Mouse (Mus musculus) myocyte (in vitro differentiated cells): ENCODE measurements around the gene Crybg1.

Experiments used
- CEBPB ChIP-seq: IDR thresholded peaks from 2 replicates; pipeline ENCODE4 v1.6.1; 2011; ENCODE audit warnings: mild to moderate bottlenecking, moderate library complexity; ENCODE audit not compliant: poor library complexity, insufficient read depth, severe bottlenecking
- E2F4 ChIP-seq: IDR thresholded peaks from one replicate; pipeline ENCODE4 v1.6.1; 2011; ENCODE audit warnings: mild to moderate bottlenecking, control low read depth, moderate library complexity; ENCODE audit not compliant: insufficient read depth
- MAX ChIP-seq: IDR thresholded peaks from one replicate; pipeline ENCODE4 v1.6.1; 2011; ENCODE audit warnings: low read depth, mild to moderate bottlenecking, control low read depth
- MYOD1 ChIP-seq, 3 experiments: IDR thresholded peaks; one replicate each; pipeline ENCODE4 v1.6.1; 2011; ENCODE audit warnings: control low read depth in 2 of 3, low read depth in 2 of 3, mild to moderate bottlenecking in 2 of 3, moderate library complexity in 1 of 3; ENCODE audit not compliant: insufficient read length in 2 of 3, control insufficient read depth in 1 of 3
- MYOG ChIP-seq, 3 experiments: IDR thresholded peaks; one replicate each; pipeline ENCODE4 v1.6.1; 2011; ENCODE audit warnings: control low read depth in 2 of 3, low read depth in 2 of 3, mild to moderate bottlenecking in 2 of 3; ENCODE audit not compliant: insufficient read length in 2 of 3, control insufficient read depth in 1 of 3, insufficient read depth in 1 of 3
- POLR2A ChIP-seq: IDR thresholded peaks from one replicate; pipeline ENCODE4 v1.6.1; 2011; ENCODE audit warnings: low read depth, mild to moderate bottlenecking, control low read depth, moderate library complexity; ENCODE audit not compliant: insufficient read length
- POLR2AphosphoS2 ChIP-seq: IDR thresholded peaks from one replicate; pipeline ENCODE4 v1.6.1; 2011; ENCODE audit warnings: low read depth, control low read depth; ENCODE audit not compliant: insufficient read length
- SRF ChIP-seq: IDR thresholded peaks from one replicate; pipeline ENCODE4 v1.6.1; 2011; ENCODE audit warnings: low read depth; ENCODE audit not compliant: control insufficient read depth, insufficient read length
- TCF12 ChIP-seq: IDR thresholded peaks from one replicate; pipeline ENCODE4 v1.6.1; 2011; ENCODE audit warnings: mild to moderate bottlenecking, control low read depth; ENCODE audit not compliant: poor library complexity, insufficient read depth, severe bottlenecking
- TCF3 ChIP-seq: IDR thresholded peaks from one replicate; pipeline ENCODE4 v1.6.1; 2011; ENCODE audit warnings: low read depth, control low read depth; ENCODE audit not compliant: insufficient read length
- USF1 ChIP-seq: IDR thresholded peaks from one replicate; pipeline ENCODE4 v1.6.1; 2011; ENCODE audit warnings: low read depth, mild to moderate bottlenecking, control low read depth, moderate library complexity

- TF ChIP-seq E2F4, result no peak
- no peak for TF ChIP-seq CEBPB
- no peak for TF ChIP-seq MYOG (IDR thresholded peaks at IDR 0.05; ENCODE audit: control insufficient read depth in 1 of 3, insufficient read depth in 1 of 3, insufficient read length in 2 of 3, low read depth in 2 of 3)
- no peak for TF ChIP-seq POLR2A
- TF ChIP-seq USF1, result no peak
- no peak for TF ChIP-seq SRF
- TF ChIP-seq MYOD1 (IDR thresholded peaks at IDR 0.05; ENCODE audit: control insufficient read depth in 1 of 3, insufficient read length in 2 of 3, low read depth in 2 of 3), result no peak
- TF ChIP-seq POLR2AphosphoS2, result no peak
- TF ChIP-seq TCF12, result no peak
- TF ChIP-seq MAX, result no peak
- TF ChIP-seq TCF3, result no peak
Observed at GRCm38 (mm10) chr10:43904569-43904968, 244.1 kb downstream of the Crybg1 start.
